Mouse (Mus musculus) brain, embryonic 18.5 days (tissue): ENCODE results near the gene Kmt5b.

Experiments used
- DNase-seq: peaks from one replicate; pipeline ENCODE4 v3.0.0-alpha.2; 2012; ENCODE audit warnings: low read depth, low spot score

Kmt5b gene

GRCm38 (mm10) chr19:3768697-3769383 lies 1.6 kb downstream of the Kmt5b start:
- DNase-seq: peak; percentile 76

DNA sequence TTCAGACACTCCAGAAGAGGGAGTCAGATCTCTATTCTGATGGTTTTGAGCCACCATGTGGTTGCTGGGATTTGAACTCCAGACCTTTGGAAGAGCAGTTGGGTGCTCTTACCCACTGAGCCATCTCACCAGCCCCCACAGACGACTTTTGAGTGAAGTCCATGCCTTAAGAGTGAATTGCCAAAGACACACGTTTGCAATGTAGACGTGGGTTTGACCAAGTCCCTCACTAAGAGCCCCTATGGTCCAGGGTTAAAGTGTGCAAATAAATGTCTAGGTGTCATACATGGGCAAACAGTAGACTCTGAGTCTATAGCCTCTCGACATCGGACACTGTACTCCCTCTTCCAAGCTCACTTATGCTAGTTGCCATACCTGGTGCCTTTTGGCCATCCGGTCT lies 2.3 kb downstream of the Kmt5b start:
- DNase-seq: no peak

DNA sequence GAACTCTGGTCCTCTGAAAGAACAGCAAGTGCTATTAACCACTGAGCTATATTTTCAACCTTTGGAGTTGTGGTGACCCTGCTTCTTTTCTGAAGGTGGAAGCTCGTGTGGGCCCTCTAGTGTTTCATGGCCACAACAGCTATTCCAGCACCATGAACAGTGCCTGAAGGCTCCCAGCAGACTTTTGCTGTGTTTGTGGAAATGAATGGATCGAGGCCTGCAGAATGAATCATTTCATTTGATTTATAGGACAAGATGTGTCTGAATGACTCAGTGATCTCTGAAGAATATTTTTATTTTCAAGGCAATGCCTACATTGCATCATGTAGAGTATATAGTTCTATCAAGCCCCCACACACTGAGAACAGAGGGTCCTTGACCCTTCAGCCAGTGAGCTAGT lies 6.9 kb downstream of the Kmt5b start:
- DNase-seq: no peak

DNA sequence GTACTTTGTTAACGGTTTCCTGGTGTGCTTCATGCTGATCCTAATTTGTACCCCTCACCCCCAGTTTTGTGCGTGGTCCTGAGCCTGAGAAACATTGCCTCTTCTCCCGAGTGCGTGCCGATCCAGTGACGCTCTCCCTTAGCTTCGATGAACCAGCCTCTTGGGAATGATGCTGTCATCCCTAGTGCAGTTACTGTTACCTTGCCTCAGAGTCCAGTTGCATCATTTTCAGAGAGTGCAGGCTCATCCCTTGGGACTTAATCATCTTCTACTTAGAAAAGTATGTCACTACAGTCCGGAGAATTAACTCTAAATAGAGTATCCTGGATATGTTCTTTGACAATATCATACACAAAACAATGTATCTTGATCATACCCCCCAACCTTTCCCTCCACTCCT lies 11.5 kb downstream of the Kmt5b start:
- DNase-seq: no peak

DNA sequence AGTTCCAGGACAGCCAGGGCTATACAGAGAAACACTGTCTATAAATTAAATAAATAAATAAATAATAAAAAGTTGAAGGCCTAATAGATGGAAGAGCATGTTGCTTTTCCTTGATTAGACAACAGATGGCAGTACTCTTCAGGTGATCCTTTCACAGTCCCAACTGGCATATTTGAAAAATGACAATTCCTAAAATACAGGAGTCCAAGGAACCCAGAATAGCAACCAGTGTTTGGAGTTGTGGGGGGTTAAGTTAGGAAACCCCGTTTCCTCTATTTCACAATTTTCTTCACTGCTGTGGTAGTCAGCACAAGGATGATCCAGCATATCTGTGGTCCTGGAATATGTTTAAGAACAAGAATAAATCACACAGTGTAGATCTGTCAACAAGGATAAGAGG lies 22.9 kb downstream of the Kmt5b start:
- no peak for DNase-seq

- DNase-seq: no peak
Observed at GRCm38 (mm10) chr19:3805526-3805925, 38.3 kb downstream of the Kmt5b start.

DNA sequence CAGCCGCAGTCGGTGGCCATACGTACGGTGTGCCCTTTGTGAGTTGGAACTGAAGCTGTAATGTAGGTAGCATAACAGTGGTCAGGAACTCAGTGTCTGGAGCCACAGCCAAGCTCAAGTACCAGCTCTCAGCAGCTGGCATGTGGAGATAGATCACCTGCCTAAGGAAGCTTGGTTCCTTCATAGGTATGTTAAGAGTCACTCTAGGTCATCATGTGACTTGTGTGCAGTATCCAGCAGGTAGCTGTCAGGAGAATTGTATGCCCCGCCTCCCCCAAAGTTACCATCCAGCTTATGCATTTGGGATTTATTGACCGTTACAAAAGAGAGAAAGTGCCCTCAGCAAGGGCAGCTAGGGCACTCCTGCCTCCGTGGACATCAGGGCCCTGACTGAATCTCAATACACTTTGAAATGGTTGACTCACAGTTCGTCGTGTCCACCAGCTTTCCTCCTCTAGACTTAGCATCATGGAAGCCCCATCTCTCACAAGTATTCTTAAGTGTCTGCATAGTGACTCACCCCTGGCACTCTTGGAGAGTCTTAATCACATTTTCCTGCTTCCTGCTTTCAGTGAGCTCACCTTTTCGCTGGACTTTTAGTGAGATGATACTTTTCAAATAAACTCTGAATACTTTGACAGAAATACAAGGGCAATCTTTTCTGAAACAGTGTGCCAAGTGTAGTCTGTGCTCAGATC lies 43.5 kb downstream of the Kmt5b start:
- DNase-seq: no peak

DNA sequence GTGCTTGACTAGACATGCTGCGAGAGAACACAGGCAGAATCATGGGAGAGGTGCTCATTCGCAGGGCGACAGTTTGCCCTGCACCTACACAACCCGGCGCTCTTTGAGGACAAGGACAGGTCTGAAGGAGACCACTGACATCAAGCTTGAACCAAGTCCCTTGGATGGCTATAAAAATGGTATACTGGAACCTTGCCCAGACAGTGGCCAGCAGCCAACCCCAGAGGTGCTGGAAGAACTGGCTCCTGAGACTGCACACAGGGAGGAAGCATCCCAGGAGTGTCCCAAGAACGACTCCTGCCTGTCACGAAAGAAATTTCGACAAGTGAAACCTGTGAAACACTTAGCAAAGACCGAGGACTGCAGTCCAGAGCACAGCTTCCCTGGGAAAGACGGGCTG lies 47.2 kb downstream of the Kmt5b start:
- no peak for DNase-seq

GRCm38 (mm10) chr19:3815824-3816223 lies 48.6 kb downstream of the Kmt5b start:
- no peak for DNase-seq

- DNase-seq: no peak
Observed at GRCm38 (mm10) chr19:3819080-3819479, 51.9 kb downstream of the Kmt5b start.

DNA sequence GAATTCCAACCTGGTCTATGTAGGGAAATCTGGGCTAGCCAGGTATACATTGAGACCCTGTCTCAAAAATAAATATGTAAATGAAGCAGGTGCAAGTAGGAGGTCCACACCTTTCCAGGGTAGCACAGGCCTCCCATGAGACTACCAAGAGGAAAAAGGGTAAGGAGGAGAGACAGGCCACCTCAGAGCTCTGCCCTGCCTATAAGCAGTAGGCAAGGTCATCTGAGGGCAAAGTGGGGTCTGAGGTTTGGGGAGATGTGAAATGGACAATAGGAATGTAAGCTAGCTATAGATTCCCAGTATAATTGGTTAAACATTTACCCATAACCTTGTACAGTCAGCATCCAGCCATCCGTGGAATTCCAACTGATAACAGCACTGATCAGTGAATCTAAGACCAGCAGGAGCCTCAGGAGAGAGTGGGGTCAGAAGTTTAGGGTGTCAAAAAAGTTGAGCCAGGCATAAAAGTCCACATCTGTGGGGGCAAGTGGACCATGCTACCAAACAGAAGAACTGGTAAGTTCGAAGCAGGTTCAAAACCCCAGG lies 52.8 kb downstream of the Kmt5b start:
- DNase-seq: no peak

DNA sequence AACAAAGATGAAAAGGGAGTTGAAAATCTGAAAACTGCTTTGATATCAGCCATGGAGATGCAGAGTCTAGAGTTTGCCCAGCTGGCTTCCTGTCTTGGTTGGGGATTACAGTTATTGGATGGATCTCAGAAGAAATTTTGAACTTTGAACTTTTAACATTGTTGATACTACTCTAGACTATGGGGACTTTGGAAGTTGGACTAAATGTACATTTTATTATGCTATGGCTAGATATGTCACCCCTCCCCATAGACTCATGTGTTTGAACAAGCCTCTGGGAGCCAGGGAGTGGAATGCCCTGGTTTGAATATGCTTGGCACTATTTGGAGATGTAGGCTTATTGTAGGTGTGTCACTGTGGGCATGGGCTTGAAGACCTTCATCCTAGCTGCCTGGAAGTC lies 57.8 kb downstream of the Kmt5b start:
- DNase-seq: no peak

DNA sequence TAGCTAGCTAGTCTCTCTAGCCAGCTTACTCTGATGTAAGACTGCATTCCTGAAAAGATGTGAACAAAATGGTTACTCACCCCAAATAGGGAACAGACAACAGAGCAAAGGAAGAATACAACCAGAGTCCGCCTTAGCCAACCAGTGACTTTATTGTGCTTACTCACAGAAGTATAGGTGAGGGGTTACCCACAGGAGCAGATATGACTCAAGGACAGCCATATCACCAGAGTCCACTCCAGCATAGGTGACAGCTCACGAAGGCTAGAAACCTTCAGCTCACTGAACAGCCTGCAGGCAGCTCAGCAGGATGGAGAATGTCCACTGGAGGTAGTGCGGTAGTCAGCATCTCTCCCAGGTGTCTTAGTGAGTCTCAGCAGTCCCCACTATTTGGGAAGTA lies 62.6 kb downstream of the Kmt5b start:
- DNase-seq: no peak

DNA sequence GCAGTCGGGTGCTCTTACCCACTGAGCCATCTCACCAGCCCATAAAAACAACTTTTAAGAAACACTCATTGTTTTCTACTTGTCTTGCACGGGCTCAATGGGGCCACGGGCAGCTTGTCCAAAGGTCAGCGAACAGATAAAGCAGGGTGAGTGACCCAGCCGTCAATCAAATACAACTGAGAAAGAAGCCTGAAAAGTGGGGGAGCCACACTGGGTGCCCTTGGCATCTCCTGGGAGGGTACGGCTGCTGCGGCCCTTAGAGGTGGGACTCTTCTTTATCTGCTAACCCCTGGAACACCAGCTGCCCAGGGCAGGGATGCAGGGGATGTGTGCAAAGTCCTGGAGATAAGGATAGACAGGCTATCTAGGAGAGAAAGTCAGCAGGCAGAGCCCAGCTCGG lies 64.5 kb downstream of the Kmt5b start:
- no peak for DNase-seq

DNA sequence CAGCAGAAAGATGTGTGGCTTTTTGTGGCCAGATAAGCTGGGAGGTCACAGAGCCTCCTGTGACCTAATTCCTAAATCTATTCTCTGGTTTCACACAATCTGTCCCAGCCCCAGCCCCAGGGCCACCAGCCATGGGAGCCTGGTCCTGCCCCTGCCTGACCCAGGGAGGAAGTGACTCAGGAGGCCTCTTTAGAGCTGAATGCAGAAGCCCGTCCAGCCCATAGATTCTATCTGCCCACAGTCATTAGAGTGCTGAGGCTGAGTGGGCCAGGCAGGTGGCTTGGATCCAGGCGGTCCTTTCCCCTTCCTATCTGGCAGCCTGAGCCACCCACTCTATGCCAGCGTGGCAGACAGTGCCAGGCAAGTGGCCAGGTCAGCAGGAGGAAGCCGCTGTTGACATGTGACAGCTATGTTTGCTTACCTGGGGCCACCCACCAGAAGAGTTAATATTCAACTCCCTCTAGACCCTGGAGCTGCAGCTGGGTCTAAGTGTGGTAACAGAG lies 65.7 kb downstream of the Kmt5b start:
- DNase-seq: no peak

DNA sequence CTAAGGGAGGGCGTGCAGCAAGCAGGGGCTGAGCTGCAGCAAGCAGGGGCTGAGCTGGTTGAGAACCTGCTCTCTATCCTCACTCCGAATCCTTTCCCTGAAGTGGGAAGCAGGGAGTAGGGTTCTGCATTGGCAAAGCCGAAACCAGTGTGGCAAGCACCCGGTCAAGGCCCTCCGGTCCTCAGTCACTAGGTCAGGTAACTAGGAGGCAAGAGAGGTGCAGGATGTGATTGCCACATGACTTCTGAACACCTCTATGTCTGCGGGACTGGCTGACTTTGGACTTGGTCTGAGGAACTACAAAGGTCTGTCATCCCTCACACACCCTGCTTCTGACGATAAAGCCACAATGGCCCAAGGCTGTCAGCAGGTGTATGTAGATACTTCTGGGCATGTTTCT lies 67.1 kb downstream of the Kmt5b start:
- no peak for DNase-seq

- no peak for DNase-seq
Observed at GRCm38 (mm10) chr19:3836791-3837190, 69.6 kb downstream of the Kmt5b start.

- DNase-seq: no peak
Observed at GRCm38 (mm10) chr19:3838931-3839330, 71.7 kb downstream of the Kmt5b start.

- no peak for DNase-seq
Observed at GRCm38 (mm10) chr19:3839686-3840085, 72.5 kb downstream of the Kmt5b start.

GRCm38 (mm10) chr19:3840214-3840651 lies 73.0 kb downstream of the Kmt5b start:
- DNase-seq: no peak

- DNase-seq: no peak
Observed at GRCm38 (mm10) chr19:3840685-3841084, 73.5 kb downstream of the Kmt5b start.

DNA sequence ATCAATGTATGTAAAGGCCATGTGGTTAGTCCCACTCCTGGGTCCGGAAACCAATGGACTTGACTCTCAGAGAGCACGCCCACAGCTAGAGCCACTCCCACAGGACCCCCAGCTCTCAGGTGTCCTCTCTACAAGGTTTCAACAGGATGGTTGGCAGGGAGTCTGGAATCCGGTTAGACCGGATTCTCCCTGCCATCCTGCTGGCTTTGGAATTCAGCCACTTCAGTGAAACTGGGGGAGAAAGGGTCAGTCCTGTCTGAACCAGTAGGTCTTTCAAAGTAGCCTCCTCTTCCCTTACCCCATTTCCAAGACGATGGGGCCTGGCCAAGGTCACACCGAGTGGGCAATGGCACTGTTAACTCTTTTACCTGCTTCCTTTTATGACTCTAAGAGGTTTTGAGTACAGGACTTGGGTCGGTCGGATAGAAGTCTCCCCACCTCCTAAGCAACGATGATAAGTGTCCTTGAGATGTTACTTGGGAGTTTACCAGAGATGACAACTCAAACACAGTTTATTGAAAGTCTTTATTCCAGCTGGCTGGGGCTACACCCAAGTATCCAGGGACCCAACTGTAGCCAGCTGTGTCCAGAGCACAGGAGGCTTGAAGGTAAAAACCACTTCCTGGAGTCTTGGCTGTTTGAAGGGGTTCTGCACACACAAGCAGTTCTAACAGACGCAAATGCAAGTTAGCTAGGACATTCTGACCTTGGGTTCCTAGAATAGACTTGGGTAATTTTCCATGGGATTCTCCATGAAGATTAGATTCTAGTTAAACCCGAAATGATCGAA lies 75.3 kb downstream of the Kmt5b start:
- no peak for DNase-seq
